Mouse (Mus musculus): ENCODE measurements at regions not wholly inside any gene's neighbourhood (a gene's known extent, or its start where the extent isn't known, plus 50 kb on each side); places are given as distances from the start of the nearest gene placed in this dataset.

DNA sequence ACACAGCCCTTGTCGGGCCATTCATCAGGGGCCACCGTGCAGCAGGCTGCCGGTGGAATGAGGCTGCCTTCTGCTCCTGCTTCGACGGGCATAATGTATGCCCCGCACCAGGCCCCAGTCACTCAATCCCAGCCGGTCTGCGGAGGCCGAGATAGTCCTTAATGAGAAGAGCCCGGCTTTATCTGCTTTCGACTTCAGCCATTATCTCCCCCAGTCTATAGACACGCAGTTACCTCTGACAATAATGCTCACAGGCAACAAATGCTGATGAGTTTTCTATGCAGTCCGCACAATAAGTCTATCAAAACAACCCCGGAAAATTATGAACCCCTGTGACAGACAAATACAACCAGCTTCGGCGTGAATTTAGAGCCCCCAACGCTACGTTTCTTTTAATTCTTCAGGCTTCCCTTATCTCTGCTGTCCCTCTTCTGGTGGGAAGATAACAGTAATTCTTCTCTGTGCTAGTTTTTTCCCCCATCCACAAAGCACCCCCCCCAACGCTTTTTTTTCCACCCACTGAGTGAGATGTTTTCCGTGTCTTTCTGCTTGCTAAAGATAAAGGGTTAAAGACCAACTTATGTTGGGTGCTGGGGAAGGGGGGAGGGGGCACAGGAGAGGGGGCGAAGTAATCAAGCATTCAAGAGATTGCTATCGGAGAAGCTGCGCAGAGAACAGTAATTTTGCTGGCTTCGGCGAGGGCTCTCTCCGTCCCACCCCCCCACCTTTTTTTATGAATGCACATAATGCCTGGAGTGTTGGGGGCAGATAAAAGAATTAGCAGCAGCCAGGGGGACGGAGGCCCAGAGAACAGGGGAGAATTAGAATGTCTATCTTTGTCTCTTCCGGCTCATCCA is 117.8 kb downstream of the Mrm1 start:
- DNase-seq = no peak

DNA sequence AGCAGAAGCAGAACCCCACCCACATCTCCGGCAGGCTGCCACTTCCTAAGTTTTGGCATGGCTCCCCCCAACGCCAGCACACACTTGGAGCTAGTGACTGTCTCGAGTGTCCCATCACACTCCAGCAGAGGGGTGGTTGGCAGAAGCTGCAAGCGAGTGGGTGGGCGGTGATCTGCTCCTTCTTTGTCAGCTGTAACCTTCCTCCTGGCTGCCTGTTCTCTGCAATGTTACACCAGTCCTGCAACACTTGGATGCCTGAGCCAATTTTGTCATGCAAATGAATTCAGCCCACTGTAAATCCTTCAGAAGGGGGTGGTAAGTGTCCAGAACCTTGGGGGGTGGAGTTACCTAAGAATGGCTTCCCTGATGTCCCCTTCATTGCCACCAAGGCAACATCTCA is 121.8 kb downstream of the Mrm1 start:
- DNase-seq = no peak

DNA sequence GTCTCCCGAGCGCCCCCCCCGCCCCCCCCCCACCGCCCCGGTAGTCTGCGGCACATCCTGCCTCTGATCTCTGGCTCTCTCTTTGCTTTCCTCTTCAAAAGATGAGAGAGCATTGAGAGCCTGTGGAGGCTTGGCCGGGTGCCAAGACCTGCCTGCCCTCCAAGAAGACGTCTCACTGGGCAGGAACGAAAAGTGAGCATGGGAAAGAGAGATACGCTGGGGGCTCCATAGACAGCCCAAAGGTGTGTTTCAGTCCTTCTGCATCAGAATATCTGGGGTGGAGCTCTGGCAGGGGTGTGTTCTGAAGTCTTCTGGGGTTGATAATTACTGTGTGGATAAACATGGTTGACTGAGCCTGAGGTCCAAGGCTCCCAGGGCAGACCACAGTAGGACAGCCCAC is 126.7 kb downstream of the Mrm1 start:
- DNase-seq = peak; percentile 10

DNA sequence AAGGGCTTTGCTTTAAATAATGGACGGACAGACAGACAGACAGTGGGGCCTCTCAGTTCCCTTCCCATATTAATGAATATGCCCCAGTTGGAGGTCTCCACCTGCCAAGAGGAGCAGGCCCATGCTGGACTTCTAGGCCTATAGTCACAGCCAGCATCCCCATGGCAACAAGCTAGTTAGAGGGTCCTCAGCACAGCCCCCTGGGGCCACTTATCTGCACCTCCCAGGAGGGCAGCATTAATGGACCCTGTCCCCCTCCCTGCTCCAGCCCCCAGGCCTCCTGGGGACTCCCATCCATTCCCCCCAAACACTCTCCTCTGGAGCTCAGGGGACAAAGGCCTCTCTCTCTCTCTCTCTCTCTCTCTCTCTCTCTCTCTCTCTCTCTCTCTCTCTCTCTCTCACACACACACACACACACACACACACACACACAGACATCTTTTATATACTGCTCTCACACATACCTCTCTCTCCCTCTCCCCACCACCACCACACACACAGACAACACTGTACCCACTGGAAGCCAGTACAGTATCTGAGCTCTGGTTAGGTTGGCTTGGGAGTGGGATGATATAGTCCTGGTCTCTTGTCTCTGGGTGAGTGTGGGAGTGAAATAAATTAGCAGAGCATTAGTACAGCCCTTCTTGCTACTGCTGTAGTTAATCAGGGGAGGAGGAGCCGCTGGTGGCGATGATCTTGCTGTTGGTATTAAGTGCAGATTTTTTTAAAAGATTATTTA is 127.7 kb downstream of the Mrm1 start:
- DNase-seq = no peak

DNA sequence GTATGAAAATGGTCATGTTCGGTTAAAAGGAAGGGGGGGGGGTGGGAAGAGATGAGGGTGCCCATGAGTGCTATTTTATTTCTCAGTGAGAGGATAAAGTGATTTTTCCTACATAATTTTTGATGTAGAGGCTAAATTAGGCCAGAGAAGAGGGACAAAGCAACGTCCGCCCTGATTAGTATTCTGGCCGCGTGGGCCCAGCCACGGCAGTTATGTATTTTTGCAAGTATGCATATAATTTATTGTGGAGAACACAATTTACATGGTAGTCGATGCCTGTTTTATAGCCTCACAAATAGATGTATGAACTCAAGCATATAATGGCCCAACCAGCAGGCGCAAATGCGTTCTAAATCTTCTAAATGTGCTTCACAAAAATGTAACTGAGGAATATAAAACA is 132.8 kb downstream of the Mrm1 start:
- DNase-seq = no peak

DNA sequence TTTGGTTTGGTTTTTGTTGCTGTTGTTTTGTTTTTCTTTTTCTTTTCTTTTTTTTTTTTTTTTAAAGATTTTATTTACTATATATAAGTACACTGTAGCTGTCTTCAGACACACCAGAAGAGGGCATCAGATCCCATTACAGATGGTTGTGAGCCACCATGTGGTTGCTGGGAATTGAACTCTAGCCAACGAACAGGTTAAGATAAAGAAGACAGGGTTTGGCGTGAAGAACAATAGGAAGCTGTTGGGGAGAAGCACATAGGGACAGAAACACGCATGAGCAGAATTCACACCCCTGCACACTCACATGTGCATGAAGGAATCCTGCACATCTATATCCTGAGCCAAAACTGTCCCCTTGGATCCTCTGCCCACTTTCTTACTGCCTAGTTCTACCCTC is 135.0 kb downstream of the Mrm1 start:
- no peak for DNase-seq

DNA sequence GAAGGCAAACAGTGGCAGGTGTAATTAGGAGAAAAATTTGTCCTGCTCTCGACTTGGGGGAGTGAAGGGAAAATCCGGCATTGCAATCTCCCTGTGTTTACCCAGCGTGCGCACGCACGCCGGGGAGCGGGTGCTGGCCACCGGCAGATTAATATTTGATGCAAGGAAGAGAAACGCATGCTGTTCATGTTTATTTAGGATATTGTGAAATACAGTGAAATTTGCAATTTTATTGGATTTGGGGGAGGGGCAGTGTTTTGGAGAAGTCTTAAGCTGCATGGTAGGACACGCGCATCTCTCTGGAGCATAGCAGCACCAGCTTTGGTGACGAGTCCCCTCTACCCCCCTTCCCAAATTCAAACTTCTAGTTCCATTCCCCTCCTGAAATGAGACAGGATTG is 136.4 kb downstream of the Mrm1 start:
- DNase-seq = no peak

DNA sequence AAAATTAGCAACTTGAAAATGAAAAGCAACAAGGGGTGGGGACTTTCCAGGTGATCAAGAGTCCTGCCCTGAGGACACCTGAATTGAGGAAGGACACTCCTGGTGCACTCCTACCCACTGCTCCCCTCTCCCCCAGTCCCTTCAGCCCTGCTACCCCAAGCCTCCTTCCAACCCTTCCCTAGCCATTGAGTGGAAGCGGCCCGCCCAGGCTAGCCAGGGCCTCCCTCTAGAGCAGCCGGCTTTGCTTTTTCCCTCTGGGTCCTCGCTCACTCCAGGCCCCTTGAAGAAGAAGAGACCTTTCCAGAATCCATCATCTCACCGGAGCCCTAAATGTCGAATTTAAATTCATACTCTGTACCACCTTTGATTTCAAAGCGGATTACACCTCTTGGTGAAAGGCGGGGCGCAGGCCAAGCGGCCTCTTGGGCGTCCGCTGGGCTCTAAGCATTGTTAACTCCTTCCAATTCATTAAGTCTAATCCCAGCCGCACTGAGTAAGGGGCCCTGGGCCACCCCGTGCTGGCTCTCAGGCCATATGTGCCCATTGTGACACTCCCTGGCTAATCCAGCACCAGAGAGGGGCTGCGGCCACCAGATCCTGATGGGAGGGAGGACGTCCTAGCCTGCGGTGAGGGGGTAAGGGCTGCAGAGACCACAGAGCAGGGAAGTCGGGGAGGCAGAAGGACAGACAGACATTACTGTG is 142.8 kb downstream of the Mrm1 start:
- no peak for DNase-seq

DNA sequence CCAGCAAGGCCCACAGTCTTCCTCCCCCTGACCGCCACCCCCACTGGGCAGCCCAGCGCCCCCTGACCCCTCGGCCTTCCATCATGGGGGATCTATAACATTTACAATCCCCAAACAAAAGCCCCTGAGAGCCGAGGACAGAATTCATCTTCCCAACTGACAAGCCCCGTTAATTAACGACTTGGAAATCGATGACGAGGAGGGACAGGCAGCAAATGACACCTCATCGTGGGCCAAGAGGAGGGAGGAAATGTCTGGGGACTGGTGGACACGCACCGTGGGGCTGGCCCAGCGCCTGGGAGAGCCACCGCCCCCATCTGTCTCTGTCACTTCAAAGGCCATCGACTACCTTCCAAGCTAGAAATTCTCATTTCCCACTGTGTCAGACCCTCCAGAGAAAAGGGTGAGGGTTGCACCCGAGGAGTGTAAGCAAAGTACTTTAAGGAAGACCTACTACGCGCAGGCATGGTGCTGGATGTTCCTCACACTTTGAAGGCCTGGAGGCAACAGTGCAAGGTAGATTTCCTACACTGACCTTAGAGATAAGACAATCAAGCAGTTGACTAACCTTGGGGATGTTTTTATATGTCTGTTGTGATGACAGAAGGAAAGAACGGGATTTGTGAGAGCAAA is 146.4 kb downstream of the Mrm1 start:
- DNase-seq = no peak

DNA sequence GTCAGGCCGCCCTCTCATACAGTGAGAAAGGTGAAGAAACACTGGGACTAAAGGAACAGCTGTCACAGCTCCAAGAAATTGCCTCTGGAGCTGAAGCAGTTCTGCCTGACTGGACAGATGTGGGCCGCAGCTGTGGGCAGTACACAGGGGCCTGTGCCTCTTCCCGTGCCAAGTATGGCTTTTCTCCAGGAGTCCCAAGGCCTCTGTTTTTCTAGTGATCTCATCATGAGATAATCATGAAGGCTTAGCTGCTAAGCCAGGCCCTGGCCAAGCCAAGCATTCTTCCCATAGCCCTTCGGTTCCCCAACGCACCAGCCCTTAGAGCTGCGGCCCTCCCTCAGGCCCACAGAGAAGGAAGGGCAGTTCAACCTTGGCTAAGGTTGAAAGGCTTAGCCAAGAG is 146.2 kb upstream of the Lhx1 start:
- no peak for DNase-seq

DNA sequence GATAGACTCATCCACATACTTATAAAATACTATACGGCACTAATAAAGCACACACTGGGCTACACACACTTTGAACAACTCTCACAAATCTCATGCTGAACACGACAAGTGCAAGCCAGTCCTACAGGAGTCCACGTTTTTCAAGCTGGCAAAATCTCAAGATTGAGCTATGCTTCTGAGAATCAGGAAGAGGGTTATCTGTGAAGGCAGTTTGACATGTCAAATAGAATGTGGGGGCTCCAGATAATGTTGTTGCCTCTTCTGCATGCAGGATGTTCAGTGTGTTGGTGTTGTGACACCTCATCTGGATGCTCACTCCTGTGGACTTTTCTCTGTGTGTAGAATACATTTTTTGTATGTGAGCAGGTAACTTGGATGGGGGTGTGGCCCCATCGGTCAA is 142.4 kb upstream of the Lhx1 start:
- DNase-seq = no peak

DNA sequence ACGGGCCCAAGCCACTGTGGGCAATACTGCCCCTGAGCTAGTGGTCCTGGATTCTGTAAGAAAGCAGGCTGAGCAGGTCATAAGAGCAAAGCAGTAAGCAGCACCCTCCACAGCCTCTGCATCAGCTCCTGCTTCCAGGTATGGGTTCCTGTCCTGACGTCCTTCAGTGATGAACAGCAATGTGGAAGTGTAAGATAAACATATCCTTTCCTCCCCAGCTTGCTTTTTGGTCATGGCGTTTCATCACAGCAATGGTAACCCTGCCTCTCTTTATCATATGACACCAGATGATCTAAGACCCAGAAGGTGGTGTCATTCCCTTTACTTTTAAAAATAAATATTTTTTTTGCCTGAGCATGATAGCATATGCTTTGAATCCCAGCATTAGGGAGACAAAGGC is 138.9 kb upstream of the Lhx1 start:
- no peak for DNase-seq

DNA sequence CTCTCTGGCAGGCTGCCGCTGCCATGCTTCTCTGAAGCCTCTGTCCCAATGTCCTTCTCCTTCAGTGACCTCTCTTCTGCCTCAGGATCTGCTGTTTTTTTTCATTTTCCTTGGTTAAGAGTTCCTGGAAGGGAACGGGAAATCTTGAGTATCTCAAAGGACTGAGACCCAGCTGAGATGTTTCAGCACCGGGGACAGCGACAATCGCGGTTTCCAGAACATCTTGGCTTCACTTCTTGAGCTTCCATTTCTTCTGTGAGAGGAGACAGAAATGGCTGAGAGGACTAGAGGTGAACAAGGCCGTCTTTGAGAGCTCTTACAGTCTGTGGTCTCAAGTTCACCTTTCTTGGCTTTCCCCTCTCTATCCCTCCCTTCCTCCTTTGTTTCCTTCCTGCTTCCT is 136.6 kb upstream of the Lhx1 start:
- DNase-seq = peak; percentile 67

DNA sequence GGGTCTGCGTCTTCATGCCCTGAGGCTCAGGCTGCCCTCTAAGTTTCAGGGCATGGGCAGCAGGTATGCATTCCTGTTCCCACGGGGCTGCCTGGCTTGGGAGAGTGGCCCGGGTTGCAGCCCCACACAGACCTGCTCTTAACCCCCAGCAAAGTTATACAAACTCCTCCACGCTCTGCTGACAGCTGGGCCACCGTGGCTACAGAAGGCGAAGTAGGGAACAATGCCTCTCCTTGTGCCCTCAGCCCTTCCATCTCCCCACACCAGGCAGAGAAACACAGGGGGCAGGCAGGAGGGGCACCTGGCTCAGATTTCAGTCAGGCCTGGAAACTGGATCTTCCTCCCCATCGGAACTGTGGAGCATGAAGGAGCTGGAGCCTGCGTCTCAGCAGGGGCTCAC is 135.5 kb upstream of the Lhx1 start:
- DNase-seq = no peak

DNA sequence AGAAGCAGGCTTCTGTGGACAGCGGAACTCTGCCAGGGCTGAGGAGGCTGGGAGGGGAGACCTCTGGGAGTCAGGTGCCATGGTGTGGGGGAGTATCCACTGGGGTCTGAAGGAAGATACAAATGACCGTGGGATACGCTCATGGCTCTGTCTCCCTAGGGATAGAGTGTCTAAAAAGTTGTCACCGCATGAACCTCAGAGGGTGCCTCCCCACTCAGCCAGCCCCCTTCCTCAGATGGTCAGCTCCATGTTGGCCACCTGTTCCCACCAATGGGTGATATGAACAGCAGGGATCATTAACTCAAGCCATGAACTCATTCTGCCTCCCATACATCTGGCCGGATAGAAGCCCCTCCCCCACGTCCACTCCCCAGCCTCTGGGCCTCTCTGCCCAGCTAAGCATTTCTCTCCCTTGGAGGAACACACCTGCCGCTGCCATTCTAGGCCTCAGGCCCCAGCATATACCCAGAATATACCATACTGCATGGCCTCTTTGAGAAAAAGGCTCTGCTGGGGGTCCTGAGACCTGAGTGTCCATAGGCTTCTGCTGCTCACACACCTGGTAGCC is 134.1 kb upstream of the Lhx1 start:
- no peak for DNase-seq

DNA sequence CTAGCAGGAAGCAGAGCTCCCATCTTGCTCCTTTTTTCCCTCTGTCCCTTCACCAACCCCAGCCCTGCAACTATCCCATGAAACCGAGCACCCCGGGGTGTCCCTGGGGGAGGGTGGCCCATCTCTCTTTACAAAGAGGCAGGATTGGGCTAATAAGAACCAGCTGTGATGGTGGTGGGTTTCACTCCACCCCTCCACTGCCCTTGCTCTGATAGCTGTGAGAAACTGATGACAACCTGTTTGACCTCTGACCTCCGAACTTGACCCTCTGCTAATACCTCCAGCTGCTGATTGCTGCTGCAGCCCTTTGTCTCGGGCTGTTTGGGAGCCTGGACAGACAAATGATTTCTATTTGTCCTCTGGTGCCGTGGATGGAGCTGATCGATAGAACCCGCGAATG is 128.1 kb upstream of the Lhx1 start:
- DNase-seq = no peak

DNA sequence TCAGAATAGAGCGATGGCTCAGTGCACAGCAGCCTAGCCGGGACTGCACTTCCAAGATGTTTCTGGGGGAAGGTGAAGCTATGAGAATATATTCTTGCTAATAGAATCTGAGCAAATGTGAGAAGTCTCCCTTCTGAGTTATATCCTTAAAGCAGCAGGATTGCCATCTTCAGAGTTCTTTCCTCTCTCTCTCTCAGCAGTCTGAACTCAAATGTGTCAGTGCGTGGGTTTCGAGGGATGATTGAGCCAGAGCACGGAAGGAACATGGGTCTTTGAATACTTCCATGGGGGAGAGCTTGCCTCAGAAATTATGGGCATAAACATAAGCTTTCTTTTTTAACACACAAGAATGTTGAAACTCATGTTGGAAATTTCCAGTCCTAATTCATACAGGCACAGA is 123.6 kb upstream of the Lhx1 start:
- no peak for DNase-seq

DNA sequence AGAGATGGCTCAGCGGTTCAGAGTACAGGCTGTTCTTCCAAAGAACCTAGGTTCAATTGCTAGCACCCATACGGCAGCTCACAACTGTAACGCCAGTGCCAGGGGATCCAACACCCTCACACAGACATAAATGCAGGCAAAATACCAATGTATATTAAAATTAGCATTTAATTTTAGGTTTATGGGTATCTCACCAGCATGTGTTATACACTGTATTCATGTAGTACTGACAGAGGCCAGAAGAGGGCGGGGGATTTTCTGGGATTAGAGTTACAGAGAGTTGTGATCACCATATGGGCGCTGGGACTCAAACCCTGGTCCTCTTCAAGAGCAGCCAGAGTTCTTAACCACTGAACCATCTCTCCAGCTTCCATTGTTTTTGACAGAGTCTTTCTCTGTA is 121.8 kb upstream of the Lhx1 start:
- DNase-seq = no peak

DNA sequence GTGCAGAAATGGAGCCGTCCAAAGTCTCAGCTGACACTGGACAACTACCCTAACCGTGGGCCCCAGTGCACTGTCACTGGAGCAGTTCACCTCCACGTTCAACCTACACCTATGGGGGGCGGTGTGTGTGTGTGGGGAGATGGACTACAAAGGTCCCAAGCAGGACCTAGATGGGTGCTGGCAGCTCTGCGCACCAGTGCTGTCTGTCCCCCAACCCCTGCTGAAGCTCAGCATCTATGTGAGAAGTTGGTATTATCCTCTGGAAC is 117.7 kb upstream of the Lhx1 start:
- no peak for DNase-seq

DNA sequence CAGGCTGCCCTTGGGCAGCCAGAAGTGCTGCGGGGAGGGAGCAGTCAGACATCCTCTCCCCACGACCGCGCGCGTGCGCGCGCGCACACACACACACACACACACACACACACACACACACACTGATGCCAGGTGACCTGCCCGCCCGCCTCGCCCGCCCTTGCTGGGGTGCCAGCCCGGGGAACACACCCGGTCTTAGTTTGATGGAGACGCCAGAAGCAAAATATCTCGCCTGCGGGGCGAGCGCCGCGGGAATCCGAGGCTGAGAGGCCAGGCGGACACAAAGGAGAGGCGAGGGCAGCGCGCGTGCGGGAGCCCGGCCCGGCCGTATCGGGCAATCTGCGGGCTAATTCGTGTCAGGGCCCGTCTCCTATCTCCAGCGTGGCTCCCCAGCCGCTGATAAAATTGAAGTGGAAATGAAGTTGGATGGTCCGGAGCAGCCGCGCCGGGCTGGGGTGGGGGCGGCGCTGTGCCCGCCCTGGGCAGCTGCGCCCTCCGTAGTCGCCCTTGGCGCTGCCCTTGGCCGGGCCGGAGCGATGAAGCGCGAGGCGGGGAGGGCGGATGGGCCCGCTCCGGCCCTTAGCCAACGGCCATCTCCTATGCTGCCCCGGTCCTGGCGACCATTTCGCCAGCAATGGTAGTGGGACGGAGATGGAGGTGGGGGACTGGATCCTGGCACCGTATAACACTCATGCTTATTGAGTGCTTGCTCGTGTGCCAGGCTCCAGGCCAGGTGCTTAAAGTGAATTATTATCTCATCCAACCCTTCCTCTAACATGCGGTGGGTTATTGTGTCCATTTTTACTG is 117.2 kb upstream of the Lhx1 start:
- DNase-seq = peak; percentile 26

DNA sequence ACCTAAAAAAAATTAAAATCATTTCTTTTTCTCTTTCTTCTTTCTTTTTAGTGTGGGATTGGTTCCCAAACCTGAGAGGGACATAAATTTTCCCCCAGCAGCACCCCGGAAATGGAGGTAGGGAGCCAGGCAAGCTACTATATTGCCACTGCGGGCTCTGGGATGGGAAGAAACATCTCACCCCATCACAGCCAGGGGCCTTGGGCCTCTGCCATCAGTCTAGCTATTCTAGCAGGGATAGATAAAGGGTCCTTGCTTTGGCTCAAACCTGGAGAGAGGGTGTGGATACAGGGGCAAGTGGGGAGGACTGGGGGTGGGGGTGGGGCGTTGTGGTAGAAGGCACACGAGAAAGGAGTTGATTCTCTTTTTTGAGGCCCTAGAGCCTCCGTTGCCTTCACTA is 116.3 kb upstream of the Lhx1 start:
- DNase-seq = no peak

DNA sequence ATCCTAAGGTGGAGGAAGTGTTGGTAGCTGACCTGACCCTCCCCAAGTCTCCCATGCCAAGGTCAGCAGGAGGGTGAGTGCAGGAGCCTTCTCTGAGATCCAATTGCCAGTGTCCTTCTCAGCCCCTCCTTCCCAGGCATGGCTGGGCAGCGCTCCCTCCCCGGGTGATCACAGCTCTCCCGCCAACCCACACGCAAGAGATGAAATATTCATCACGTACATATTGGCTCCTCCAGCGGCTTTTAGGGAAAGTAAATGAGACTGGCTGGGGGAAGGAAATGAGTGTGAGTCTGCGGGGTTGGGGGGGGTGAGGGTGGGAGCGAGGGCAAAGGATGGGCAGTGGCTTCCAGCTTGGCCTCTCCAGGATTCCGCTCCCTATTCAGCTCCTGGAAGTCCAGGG is 113.0 kb upstream of the Lhx1 start:
- DNase-seq = no peak
